Mouse (Mus musculus) mature B cell (primary cell): ENCODE measurements around the gene Hic1.

Source experiments
- in situ Hi-C: fragments of 300-500 bp; cut with MboI; formaldehyde crosslinking; loops from 2 replicates; pipeline ENCODE4 v1.14.3; 2019

The Hic1 gene

GRCm38 (mm10) chr11:75167643-75168589 is 1.4 kb downstream of the Hic1 start:
- in situ Hi-C loops = no loop called here

GRCm38 (mm10) chr11:75166861-75167642 is 2.3 kb downstream of the Hic1 start:
- in situ Hi-C loops = no loop called here

- in situ Hi-C loops = no loop called here
Measured at GRCm38 (mm10) chr11:75166193-75166842, 3.0 kb downstream of the Hic1 start.

- in situ Hi-C loops = no loop called here
Measured at GRCm38 (mm10) chr11:75165441-75166192, 3.7 kb downstream of the Hic1 start.

- in situ Hi-C loops = no loop called here
Measured at GRCm38 (mm10) chr11:75164750-75165149, 4.6 kb downstream of the Hic1 start.

GRCm38 (mm10) chr11:75164051-75164450 is 5.3 kb downstream of the Hic1 start:
- in situ Hi-C loops = no loop called here

GRCm38 (mm10) chr11:75163379-75163778 is 5.9 kb downstream of the Hic1 start:
- in situ Hi-C loops = no loop called here

GRCm38 (mm10) chr11:75162591-75163080 is 6.7 kb downstream of the Hic1 start:
- in situ Hi-C loops = no loop called here

GRCm38 (mm10) chr11:75161417-75162008 is 7.8 kb downstream of the Hic1 start:
- in situ Hi-C loops = no loop called here

- in situ Hi-C loops = no loop called here
Measured at GRCm38 (mm10) chr11:75160954-75161353, 8.4 kb downstream of the Hic1 start.

- in situ Hi-C loops = loop anchor here (10.0 kb wide), 1 partner anchor 175 kb away; no protein-coding TSS in a partner anchor
Measured at GRCm38 (mm10) chr11:75159564-75159963, 9.8 kb downstream of the Hic1 start.

- in situ Hi-C loops = loop anchor here (10.0 kb wide), 1 partner anchor 174 kb away; no protein-coding TSS in a partner anchor
Measured at GRCm38 (mm10) chr11:75158432-75158831, 10.9 kb downstream of the Hic1 start.

GRCm38 (mm10) chr11:75157901-75158300 is 11.4 kb downstream of the Hic1 start:
- in situ Hi-C loops = loop anchor here (10.0 kb wide), 1 partner anchor 173 kb away; no protein-coding TSS in a partner anchor

GRCm38 (mm10) chr11:75157037-75157436 is 12.3 kb downstream of the Hic1 start:
- in situ Hi-C loops = loop anchor here (10.0 kb wide), 1 partner anchor 172 kb away; no protein-coding TSS in a partner anchor

- in situ Hi-C loops = loop anchor here (10.0 kb wide), 1 partner anchor 172 kb away; no protein-coding TSS in a partner anchor
Measured at GRCm38 (mm10) chr11:75156416-75156815, 12.9 kb downstream of the Hic1 start.

GRCm38 (mm10) chr11:75155985-75156384 is 13.3 kb downstream of the Hic1 start:
- in situ Hi-C loops = loop anchor here (10.0 kb wide), 1 partner anchor 171 kb away; no protein-coding TSS in a partner anchor

- in situ Hi-C loops = loop anchor here (10.0 kb wide), 1 partner anchor 169 kb away; no protein-coding TSS in a partner anchor
Measured at GRCm38 (mm10) chr11:75154053-75154585, 15.2 kb downstream of the Hic1 start.

GRCm38 (mm10) chr11:75152603-75153557 is 16.4 kb downstream of the Hic1 start:
- in situ Hi-C loops = loop anchor here (10.0 kb wide), 1 partner anchor 168 kb away; no protein-coding TSS in a partner anchor

- in situ Hi-C loops = loop anchor here (10.0 kb wide), 1 partner anchor 166 kb away; no protein-coding TSS in a partner anchor
Measured at GRCm38 (mm10) chr11:75150346-75150745, 19.0 kb downstream of the Hic1 start.
